Mouse (Mus musculus) small intestine, adult 2 months (tissue): ENCODE data around the gene Bcas3.

ENCODE experiments used
- CTCF ChIP-seq: fragments of 200-500 bp; IDR thresholded peaks from 2 replicates; pipeline ENCODE4 v1.5.1; 2012; ENCODE audit warnings: low read depth, mild to moderate bottlenecking, control low read depth, inconsistent platforms, low read length, moderate library complexity, mixed read lengths; ENCODE audit not compliant: insufficient replicate concordance, insufficient read length; ENCODE audit errors: extremely low read depth
- POLR2A ChIP-seq: fragments of 200-500 bp; IDR thresholded peaks from 2 replicates; pipeline ENCODE4 v1.6.1; 2012; ENCODE audit warnings: low read depth, mild to moderate bottlenecking, control low read depth, inconsistent platforms, low read length, moderate library complexity

DNA sequence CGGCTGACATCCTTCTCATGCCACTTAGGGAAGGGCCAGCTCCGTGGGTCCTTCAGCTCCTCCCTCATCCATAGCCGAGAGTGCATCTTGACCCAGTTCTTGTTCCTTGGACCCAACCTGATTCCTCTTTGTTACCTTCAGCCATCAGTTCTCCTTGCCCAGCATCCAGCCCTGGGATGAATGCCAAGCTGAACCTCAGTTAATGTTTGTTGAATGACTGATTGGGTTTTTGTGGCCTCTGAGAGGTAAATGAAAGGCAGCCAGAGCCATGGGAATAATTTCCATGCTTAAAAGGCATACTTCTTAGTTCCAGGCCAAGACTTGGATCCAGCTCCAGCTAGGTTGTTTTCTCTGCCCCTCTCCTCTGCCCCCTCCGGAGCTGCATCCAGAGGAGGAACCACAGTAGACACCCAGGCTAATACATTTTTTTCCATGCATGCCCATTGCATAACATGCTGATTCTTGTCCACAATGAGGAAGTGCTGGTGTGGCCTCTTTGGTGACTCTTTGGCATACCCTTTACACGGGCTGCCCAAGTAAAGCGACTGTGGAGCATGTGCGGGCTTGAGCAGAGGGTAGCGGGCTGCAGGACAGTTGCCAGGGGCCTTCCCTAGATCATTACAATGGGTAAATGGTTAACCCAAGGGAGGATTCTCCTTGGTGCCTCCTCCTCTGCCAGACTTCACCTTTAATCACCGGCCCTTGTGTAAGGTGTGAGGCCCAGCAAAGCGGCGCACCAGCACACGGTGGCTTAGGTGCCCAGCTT is 459.4 kb downstream of the Bcas3 start:
- TF ChIP-seq CTCF (no peak), POLR2A (no peak)
